Mouse (Mus musculus) lung, postnatal 0 days (tissue): ENCODE data around the gene Mroh7. TPM values are rescaled to one million over a fixed set of nuclear protein-coding genes. Genes with fewer than 3 reads are reported as not detected.

Source experiments
- ATAC-seq: fragments of 200-750 bp; cut with Nextera tagmentation; 2 replicates; pipeline ENCODE4 v1.8.0; 2017; ENCODE audit warnings: moderate library complexity
- DNase-seq: peaks from one replicate; pipeline ENCODE4 v3.0.0-alpha.2; 2016; ENCODE audit warnings: low spot score
- H3K27ac ChIP-seq: fragments of 300-500 bp; sonication (generic); 2 replicates; pipeline ENCODE4 v1.5.1; 2014; ENCODE audit warnings: antibody characterized with exemption, mild to moderate bottlenecking, low read length, mixed read lengths
- H3K27me3 ChIP-seq: fragments of 300-500 bp; sonication (generic); replicated peaks from 2 replicates; pipeline ENCODE4 v1.6.1; 2014; ENCODE audit warnings: low read length, mixed read lengths; ENCODE audit not compliant: insufficient read depth
- H3K36me3 ChIP-seq: fragments of 300-500 bp; sonication (generic); 2 replicates; pipeline ENCODE4 v1.6.1; 2014; ENCODE audit warnings: low read length, mixed read lengths; ENCODE audit not compliant: insufficient read depth
- H3K4me1 ChIP-seq: fragments of 300-500 bp; sonication (generic); 2 replicates; pipeline ENCODE4 v1.6.1; 2014; ENCODE audit warnings: antibody characterized with exemption, low read depth, low read length, mixed read lengths; ENCODE audit not compliant: insufficient read depth
- H3K4me2 ChIP-seq: fragments of 300-500 bp; sonication (generic); replicated peaks from 2 replicates; pipeline ENCODE4 v1.6.1; 2014; ENCODE audit warnings: low read depth, mild to moderate bottlenecking, low read length, moderate library complexity, mixed read lengths
- H3K4me3 ChIP-seq: fragments of 300-500 bp; sonication (generic); 2 replicates; pipeline ENCODE4 v1.5.1; 2014; ENCODE audit warnings: low read depth, low read length
- H3K9ac ChIP-seq: fragments of 300-500 bp; sonication (generic); replicated peaks from 2 replicates; pipeline ENCODE4 v1.6.1; 2014; ENCODE audit warnings: low read depth, mild to moderate bottlenecking
- H3K9me3 ChIP-seq: fragments of 300-500 bp; sonication (generic); 2 replicates; pipeline ENCODE4 v1.6.1; 2016; ENCODE audit warnings: low read length, mixed read lengths
- CTCF ChIP-seq: IDR thresholded peaks from 2 replicates; pipeline ENCODE4 v1.5.1; 2016; ENCODE audit warnings: antibody characterized with exemption, mild to moderate bottlenecking
- EP300 ChIP-seq: IDR thresholded peaks from 2 replicates; pipeline ENCODE4 v1.6.1; 2016; ENCODE audit warnings: antibody characterized with exemption, mild to moderate bottlenecking, control low read depth
- WGBS: fragments of 180-500 bp; shearing (Covaris S2); extraction: QIAGEN DNeasy Blood & Tissue Kit; methylation state at CpG from one replicate; pipeline ENCODE4 v1.1.7; 2014; 5-methylcytosine and 5-hydroxymethylcytosine counted together
- polyA plus RNA-seq: library from polyadenylated mRNA; unstranded; fragments of >200 nt; fragmentation: Nextera tagmentation; extraction: Ambion mirVana; gene quantifications from 2 replicates; pipeline ENCODE4 v1.2.1, GENCODE M21; 2015

Gene Mroh7
- polyA plus RNA-seq, 1 experiment from 2014 or later = 0.43 TPM

DNA sequence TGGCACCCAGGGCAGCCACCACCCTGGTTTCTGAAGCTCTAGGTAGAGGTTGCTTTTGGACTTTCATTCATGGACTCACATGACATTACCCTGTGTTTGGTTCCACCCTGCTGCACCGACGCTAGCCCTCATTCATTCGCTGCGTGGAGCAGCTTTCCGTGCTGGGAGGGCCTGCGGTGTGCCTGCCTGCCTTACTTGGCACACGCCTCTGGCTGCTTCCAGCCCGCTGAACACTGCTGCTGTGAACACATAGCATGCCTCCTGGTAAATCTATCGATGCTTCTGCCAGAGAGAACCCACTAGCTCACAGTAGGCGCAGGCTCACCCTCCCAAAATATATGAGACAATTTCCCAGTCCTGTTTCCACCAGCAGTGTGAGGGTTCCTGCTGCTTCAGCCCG lies 26.3 kb downstream of the Mroh7 start:
- no peaks in the 10 kb centered on the region for H3K4me1 ChIP-seq
- no peaks in the 10 kb centered on the region for H3K27me3 ChIP-seq
- H3K36me3 ChIP-seq = no peaks in the 10 kb centered on the region
- H3K27ac ChIP-seq = no peak overlapping the region
- no peaks in the 10 kb centered on the region for H3K9me3 ChIP-seq
- ATAC-seq (no peak), DNase-seq (no peak)
- no peak overlapping the region for H3K4me3 ChIP-seq
- H3K4me2 ChIP-seq = no peak overlapping the region
- no peak for TF ChIP-seq CTCF
- TF ChIP-seq EP300 = no peak
- H3K9ac ChIP-seq = no peak overlapping the region
- 73% methylated on average over 11 of the region's 11 CpGs for WGBS

GRCm38 (mm10) chr4:106703956-106704355 lies 26.8 kb downstream of the Mroh7 start:
- WGBS = 76% methylated on average over 10 of the region's 10 CpGs
- no peak for DNase-seq
- Histone ChIP-seq H3K4me3 (no peak overlapping the region), H3K4me2 (no peak overlapping the region), H3K27me3 (no peaks in the 10 kb centered on the region), H3K4me1 (no peaks in the 10 kb centered on the region), H3K36me3 (no peaks in the 10 kb centered on the region), H3K9ac (no peak overlapping the region), H3K27ac (no peak overlapping the region), H3K9me3 (no peaks in the 10 kb centered on the region)
- ATAC-seq = no peak
- TF ChIP-seq EP300 (no peak), CTCF (no peak)

GRCm38 (mm10) chr4:106700798-106701197 lies 29.9 kb downstream of the Mroh7 start:
- WGBS = 27% methylated on average over 4 of the region's 4 CpGs
- no peak overlapping the region for H3K4me3 ChIP-seq
- H3K27ac ChIP-seq = no peak overlapping the region
- TF ChIP-seq EP300 (no peak), CTCF (no peak)
- ATAC-seq (no peak), DNase-seq (no peak)
- H3K4me2 ChIP-seq = no peak overlapping the region
- H3K9ac ChIP-seq = no peak overlapping the region
- H3K36me3 ChIP-seq = no peaks in the 10 kb centered on the region
- H3K4me1 ChIP-seq = no peaks in the 10 kb centered on the region
- H3K9me3 ChIP-seq = no peaks in the 10 kb centered on the region
- H3K27me3 ChIP-seq = no peaks in the 10 kb centered on the region

DNA sequence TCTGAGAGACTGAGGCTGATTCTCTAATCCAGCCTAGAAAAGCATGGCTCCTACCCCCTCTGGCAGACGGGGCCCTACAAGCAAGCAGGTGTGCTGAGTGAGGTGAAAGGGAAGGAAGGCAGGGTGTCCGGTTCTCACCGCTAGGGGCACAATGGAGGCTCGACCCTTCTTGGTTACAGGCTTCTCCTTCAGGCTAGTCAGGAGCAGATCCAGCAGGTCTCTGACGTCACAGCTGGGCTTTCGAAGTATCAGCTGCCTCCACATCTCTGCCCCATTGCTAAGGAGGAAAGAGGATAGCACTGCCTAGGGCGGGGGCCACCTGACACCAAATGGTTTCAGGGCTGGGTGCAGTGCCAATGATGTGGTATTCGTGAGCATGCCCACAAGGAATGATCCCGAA lies 30.7 kb downstream of the Mroh7 start:
- peak; percentile 48 for ATAC-seq
- TF ChIP-seq EP300 (no peak), CTCF (peak; percentile 69)
- Histone ChIP-seq H3K27ac (no peak overlapping the region), H3K4me1 (no peaks in the 10 kb centered on the region), H3K4me3 (no peak overlapping the region), H3K9me3 (no peaks in the 10 kb centered on the region), H3K9ac (no peak overlapping the region), H3K27me3 (no peaks in the 10 kb centered on the region), H3K4me2 (no peak overlapping the region), H3K36me3 (no peaks in the 10 kb centered on the region)
- DNase-seq = peak; percentile 51
- WGBS = 14% methylated on average over 9 of the region's 9 CpGs

- TF ChIP-seq CTCF (no peak), EP300 (no peak)
Observed at GRCm38 (mm10) chr4:106693841-106694430, 36.8 kb downstream of the Mroh7 start.

DNA sequence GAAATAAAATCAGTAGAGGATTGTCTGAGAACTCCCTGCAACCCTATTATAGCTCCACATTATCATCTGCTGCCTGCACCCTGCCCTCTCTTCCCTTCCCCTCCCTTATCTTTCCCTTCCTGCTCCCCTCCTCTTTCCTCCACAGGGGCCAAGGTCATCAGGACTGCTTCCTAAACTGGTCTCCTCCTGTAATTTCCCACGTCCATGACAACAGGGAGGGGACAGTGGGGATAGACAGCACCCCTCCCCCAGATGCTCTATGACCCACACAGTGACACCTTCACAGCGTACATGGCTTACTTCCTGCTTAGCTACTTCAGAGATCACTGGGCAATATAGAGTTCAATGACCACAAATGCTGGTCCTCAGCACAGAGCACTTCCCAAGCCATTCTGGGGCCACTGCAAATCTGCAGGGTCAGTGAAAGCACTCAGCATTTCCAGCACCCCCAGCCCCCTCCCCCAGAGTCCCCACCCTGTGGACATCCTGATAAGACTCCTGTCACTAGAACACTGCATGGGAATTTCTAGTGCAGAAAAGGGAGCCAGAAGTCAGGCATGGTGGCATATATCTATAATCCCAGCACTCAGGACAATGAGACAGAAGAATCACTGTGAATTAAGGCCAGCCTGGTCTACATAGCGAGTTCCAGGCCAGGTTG lies 42.0 kb downstream of the Mroh7 start:
- Histone ChIP-seq H3K4me2 (no peak overlapping the region), H3K4me1 (no peaks in the 10 kb centered on the region), H3K27ac (no peak overlapping the region), H3K4me3 (no peak overlapping the region), H3K9ac (no peak overlapping the region), H3K36me3 (no peaks in the 10 kb centered on the region), H3K9me3 (no peaks in the 10 kb centered on the region), H3K27me3 (no peaks in the 10 kb centered on the region)
- no peak for TF ChIP-seq EP300
- no peak for TF ChIP-seq CTCF
- ATAC-seq (no peak), DNase-seq (no peak)
- WGBS = 30% methylated on average over 3 of the region's 3 CpGs

More at GRCm38 (mm10) chr4:106693841-106694430, 36.8 kb downstream of the Mroh7 start:
- H3K4me1 ChIP-seq = no peaks in the 10 kb centered on the region
- H3K27me3 ChIP-seq = no peaks in the 10 kb centered on the region
- H3K4me2 ChIP-seq = no peak overlapping the region
- H3K27ac ChIP-seq = no peak overlapping the region
- no peak for ATAC-seq
- H3K9ac ChIP-seq = no peak overlapping the region
- 75% methylated on average over 15 of the region's 15 CpGs for WGBS
- H3K4me3 ChIP-seq = no peak overlapping the region
- H3K9me3 ChIP-seq = no peaks in the 10 kb centered on the region
- H3K36me3 ChIP-seq = no peaks in the 10 kb centered on the region
- no peak for DNase-seq
